Mouse (Mus musculus) spleen, adult 2 months (tissue): ENCODE data around the gene Cdadc1. TPM values are rescaled to one million over a fixed set of nuclear protein-coding genes. Genes with fewer than 3 reads are reported as not detected.

Experiments
- DNase-seq, 2 experiments: peaks; one replicate each; pipeline versions ENCODE4 v3.0.0 to v3.0.0-alpha.2; 2012 to 2021; ENCODE audit warnings: low spot score in 2 of 2, low read depth in 1 of 2
- H3K27ac ChIP-seq: fragments of 200-500 bp; 2 replicates; pipeline ENCODE4 v1.5.1; 2012; ENCODE audit warnings: low read length, inconsistent platforms; ENCODE audit not compliant: insufficient read depth
- H3K27me3 ChIP-seq: fragments of 200-500 bp; 2 replicates; pipeline ENCODE4 v1.6.1; 2012; ENCODE audit warnings: mild to moderate bottlenecking, moderate library complexity, low read length, inconsistent platforms; ENCODE audit not compliant: control insufficient read depth, insufficient read depth
- H3K36me3 ChIP-seq: fragments of 200-500 bp; 2 replicates; pipeline ENCODE4 v1.6.1; 2012; ENCODE audit warnings: mild to moderate bottlenecking, low read length, inconsistent platforms; ENCODE audit not compliant: control insufficient read depth, insufficient read depth
- H3K4me1 ChIP-seq: fragments of 200-500 bp; 2 replicates; pipeline ENCODE4 v1.6.1; 2011; ENCODE audit warnings: inconsistent platforms; ENCODE audit not compliant: control insufficient read depth, insufficient read depth, insufficient read length
- H3K4me3 ChIP-seq: fragments of 200-500 bp; 2 replicates; pipeline ENCODE4 v1.5.1; 2011; ENCODE audit warnings: mild to moderate bottlenecking, inconsistent platforms; ENCODE audit not compliant: insufficient read depth, insufficient read length; ENCODE audit errors: extremely low read depth
- CTCF ChIP-seq: fragments of 200-500 bp; IDR thresholded peaks from 2 replicates; pipeline ENCODE4 v1.5.1; 2011; ENCODE audit warnings: mild to moderate bottlenecking, inconsistent platforms; ENCODE audit not compliant: insufficient read depth, insufficient read length, insufficient replicate concordance; ENCODE audit errors: extremely low read depth
- POLR2A ChIP-seq: fragments of 200-500 bp; IDR thresholded peaks from 2 replicates; pipeline ENCODE4 v1.6.1; 2011; ENCODE audit warnings: low read depth, low read length, inconsistent platforms
- WGBS: fragments of 180-500 bp; shearing (Covaris S2); methylation state at CpG from one replicate; pipeline ENCODE4 v1.1.7; 2018; 5-methylcytosine and 5-hydroxymethylcytosine counted together
- polyA plus RNA-seq: library from polyadenylated mRNA; depleted of rRNA; stranded (reverse); fragments of >200 nt; gene quantifications from 2 replicates; pipeline ENCODE4 v1.2.3, GENCODE M21; 2012; rRNA removed

The Cdadc1 gene
- polyA plus RNA-seq, 1 experiment = 2.2 TPM

- TF ChIP-seq CTCF = no peak
- no peak for DNase-seq
- H3K36me3 ChIP-seq = peaks cover 11% of the 10 kb centered on the region
- H3K4me1 ChIP-seq = no peaks in the 10 kb centered on the region
- H3K27me3 ChIP-seq = no peaks in the 10 kb centered on the region
- H3K27ac ChIP-seq = no peak overlapping the region
- no peak overlapping the region for H3K4me3 ChIP-seq
Observed at GRCm38 (mm10) chr14:59533908-59534307, 63.9 kb downstream of the Cdadc1 start.

- DNase-seq = no peak
- H3K4me1 ChIP-seq = no peaks in the 10 kb centered on the region
- WGBS = 95% methylated on average over 1 of the region's 1 CpGs
- H3K27ac ChIP-seq = no peak overlapping the region
- no peaks in the 10 kb centered on the region for H3K27me3 ChIP-seq
- TF ChIP-seq CTCF (no peak), POLR2A (no peak)
- no peak overlapping the region for H3K4me3 ChIP-seq
- H3K36me3 ChIP-seq = peaks cover 11% of the 10 kb centered on the region; the same call in 1 of the 2 replicates
Observed at GRCm38 (mm10) chr14:59532986-59533385, 64.8 kb downstream of the Cdadc1 start.

- 91% methylated on average over 1 of the region's 1 CpGs for WGBS
- no peak for DNase-seq
- no peak overlapping the region for H3K27ac ChIP-seq
Observed at GRCm38 (mm10) chr14:59530801-59531200, 67.0 kb downstream of the Cdadc1 start.

GRCm38 (mm10) chr14:59525843-59526242, 71.9 kb downstream of the Cdadc1 start:
- H3K4me3 ChIP-seq = no peak overlapping the region
- peaks cover 16% of the 10 kb centered on the region for H3K36me3 ChIP-seq
- no peak overlapping the region for H3K27ac ChIP-seq
- DNase-seq = no peak
- 88% methylated on average over 5 of the region's 5 CpGs for WGBS
- no peaks in the 10 kb centered on the region for H3K4me1 ChIP-seq
- no peaks in the 10 kb centered on the region for H3K27me3 ChIP-seq
- TF ChIP-seq POLR2A (no peak), CTCF (no peak)

More at GRCm38 (mm10) chr14:59530801-59531200, 67.0 kb downstream of the Cdadc1 start:
- Histone ChIP-seq H3K4me1 (no peaks in the 10 kb centered on the region), H3K27me3 (no peaks in the 10 kb centered on the region), H3K4me3 (no peak overlapping the region), H3K36me3 (peaks cover 14% of the 10 kb centered on the region)
- TF ChIP-seq POLR2A = no peak
- no peak for TF ChIP-seq CTCF

GRCm38 (mm10) chr14:59513922-59514444, 83.8 kb downstream of the Cdadc1 start:
- Histone ChIP-seq H3K4me3 (no peak overlapping the region), H3K27me3 (no peaks in the 10 kb centered on the region), H3K27ac (no peak overlapping the region), H3K36me3 (peaks cover 3% of the 10 kb centered on the region; the same call in 1 of the 2 replicates), H3K4me1 (no peaks in the 10 kb centered on the region)
- WGBS = 93% methylated on average over 6 of the region's 6 CpGs
- no peak for DNase-seq
- no peak for TF ChIP-seq POLR2A
- no peak for TF ChIP-seq CTCF

Other genes with a start within 250 kb of the Cdadc1 start
- 3.6 and 3.7 TPM in 2 replicates for gene Phf11d, start 232.5 kb downstream of the Cdadc1 start, polyA plus RNA-seq
- gene Phf11c, start 202.6 kb downstream of the Cdadc1 start, polyA plus RNA-seq = 0.85 and 1.1 TPM in 2 replicates
- gene Setdb2, start 157.1 kb downstream of the Cdadc1 start, polyA plus RNA-seq = 13.4 and 14.1 TPM in 2 replicates
- gene Cab39l, start 157.0 kb downstream of the Cdadc1 start, polyA plus RNA-seq = 4.6 and 5.2 TPM in 2 replicates
- 9.9 and 15.2 TPM in 2 replicates for gene Shisa2, start 27.3 kb upstream of the Cdadc1 start, polyA plus RNA-seq